Mouse (Mus musculus): ENCODE data around the gene Spdye4a.
A peak's percentile ranks its signal among the peaks of the same experiment; 100 is the strongest.
"Not testable (repeated sequence)": the region's sequence is repeated elsewhere in the genome, so short reads cannot be mapped to it uniquely, and the experiment has no call there.

Gene Spdye4a

DNA sequence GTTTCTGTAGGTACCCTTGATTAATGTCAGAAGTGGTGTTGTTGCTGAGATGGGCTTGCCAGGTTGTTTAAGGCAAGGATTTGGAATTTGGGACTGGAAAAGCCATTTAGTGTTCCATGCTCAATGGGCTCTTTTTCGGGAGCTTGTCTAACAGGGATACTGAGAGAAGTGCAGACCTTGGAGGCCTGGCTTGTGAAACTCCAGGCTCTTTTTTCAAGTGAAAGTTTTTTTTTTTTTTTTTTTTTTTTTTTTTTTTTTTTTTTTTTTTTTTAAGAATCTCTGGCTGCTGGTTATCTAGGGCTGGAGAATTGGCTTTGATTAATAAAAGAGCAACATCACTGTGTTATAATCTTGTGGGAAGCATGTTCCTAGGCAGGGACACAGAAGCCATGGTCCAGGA lies 4.4 kb downstream of the Spdye4a start:
- DNase-seq: no peak

DNA sequence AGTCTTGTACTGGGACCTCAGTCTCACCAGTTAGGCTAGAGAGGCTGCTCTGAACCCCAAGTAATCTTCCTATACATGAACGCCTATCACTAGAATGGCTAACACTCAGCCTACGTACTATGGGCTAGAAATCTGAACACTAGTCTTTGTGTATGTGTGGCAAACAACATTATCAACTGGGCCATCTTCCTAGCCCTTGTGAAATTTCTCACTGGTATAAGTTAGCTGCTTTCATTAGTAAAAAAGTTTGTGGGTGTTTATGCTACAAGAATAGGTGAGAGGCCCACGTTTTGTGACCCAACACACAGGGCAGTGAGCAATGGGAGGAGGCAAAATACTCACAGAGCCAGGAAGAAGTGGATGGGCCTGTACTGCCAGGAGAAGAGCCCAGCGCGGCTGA lies 5.7 kb downstream of the Spdye4a start:
- no peak for DNase-seq

DNA sequence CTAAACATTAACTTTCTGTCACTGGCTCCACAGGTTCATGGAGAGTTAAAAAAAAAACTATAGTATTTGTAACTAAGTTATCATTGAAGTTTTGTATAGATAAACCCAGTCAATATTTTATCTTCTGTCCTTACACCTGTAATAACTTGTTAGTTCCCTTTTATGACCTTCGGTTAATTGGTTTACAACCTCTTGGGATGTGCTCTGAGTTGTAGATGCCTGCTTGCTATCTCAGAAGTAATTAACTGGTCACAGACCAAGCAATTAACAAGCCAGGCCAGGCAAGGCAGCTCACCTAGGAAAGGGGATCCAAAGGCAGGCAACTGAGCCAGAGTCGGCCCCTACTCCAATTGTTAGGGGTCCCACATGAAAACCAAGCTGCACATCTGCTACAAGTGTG lies 12.9 kb downstream of the Spdye4a start:
- no peak for DNase-seq

DNA sequence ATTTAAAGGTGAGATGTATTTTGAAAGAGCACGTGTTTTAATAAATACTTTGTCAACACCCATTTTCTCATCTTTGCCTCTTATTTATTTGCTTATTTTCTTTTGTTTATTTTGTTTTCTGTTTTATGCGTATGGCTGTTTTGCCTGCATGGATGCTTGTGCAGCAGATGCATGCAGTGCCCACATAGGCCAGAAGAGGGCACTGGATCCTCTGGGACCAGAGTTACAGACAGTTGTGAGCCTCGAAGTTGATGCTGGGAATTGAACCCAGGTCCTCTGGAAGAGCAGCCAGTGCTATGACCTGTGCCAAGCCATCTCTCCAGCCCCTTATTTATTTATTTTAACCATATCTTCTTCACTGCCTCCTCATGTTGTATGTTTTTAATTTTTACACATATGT lies 21.7 kb downstream of the Spdye4a start:
- DNase-seq: no peak

DNA sequence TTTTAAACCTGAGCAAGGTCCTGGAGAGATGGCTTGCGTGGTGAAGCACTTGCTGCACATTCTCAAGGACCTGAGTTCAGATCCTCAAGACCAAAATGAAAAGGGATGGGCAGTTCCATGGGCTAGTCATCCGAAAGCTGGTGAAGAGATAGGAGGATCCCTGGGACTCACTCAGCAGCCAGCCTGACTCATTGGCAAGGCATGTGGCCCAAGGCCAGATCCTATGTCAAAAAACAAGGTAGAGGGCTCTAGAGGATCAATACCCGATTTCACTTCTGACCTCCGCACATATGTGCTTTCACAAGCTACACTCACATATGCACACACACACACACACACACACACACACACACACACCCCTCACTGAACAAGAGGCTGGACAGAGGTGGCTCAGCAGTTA lies 30.2 kb downstream of the Spdye4a start:
- no peak for DNase-seq

DNA sequence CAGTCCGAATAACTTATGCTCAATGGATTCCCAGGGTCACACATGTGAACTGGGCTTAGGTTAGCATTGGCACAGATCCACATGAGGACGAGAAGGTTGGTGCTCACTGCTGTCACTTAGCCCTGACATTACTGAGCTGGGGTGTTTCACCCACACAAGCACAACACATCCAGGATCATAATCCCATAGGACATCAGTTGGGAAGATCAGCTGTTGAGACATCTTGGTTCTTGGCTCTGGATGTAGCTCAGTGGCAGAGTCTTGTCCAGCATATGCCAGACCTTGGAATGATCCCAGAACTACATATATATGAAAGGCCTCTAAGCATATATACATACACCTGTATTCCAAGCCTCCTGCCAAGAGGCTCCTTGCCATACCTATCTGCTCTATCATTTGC lies 31.5 kb downstream of the Spdye4a start:
- DNase-seq: no peak

DNA sequence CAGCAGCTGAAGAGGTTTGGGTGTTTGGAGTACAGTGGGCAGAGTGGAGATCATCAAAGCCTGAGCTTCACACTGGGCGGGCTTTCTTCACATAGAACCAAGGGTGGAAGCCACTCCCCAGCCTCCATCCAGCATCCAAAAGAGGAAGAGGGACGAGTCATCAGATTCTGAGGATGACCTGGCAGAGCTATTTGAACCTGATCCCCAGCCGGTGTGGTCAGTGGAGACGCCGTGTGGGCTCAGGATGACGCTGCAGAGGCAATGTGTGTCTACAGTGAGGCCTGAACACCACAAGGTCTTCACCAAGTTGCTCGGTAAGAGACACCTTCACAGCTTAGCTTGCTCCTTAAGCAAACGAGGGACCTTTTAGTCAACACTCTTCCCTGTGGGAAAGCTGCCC lies 31.9 kb downstream of the Spdye4a start:
- DNase-seq: not testable (repeated sequence)

DNA sequence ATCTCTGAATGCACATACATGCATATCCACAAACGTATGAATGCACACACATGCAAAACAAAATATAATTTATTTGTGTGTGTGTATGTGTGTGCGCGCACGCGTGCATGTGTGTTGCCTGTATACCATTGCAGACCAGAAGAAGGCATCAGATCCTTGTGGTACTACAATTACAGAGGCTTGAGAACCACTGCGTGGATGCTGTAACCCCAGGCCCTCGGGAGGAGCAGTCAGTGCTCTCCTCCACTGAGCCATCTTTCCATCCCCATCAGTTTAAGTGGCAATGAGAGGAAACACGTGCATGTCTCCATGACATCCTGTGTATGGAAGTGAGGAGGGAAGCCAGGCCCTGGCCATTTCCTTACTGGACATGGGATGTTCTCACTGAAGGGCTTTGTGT lies 33.9 kb downstream of the Spdye4a start:
- no peak for DNase-seq

DNA sequence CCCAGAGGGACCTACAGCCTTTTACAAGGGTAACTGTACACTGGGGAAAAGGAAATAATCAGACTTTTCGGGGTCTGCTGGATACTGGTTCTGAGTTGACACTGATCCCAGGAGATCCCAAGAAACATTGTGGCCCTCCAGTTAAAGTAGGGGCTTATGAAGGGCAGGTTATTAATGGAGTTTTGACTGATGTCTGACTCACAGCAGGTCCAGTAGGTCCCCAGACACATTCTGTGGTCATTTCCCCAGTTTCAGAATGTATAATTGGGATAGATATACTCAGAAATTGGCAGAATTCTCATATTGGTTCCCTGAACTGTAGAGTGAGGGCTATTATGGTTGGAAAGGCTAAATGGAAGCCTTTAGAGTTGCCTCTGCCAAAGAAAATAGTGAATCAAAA lies 38.7 kb downstream of the Spdye4a start:
- DNase-seq: not testable (repeated sequence)

DNA sequence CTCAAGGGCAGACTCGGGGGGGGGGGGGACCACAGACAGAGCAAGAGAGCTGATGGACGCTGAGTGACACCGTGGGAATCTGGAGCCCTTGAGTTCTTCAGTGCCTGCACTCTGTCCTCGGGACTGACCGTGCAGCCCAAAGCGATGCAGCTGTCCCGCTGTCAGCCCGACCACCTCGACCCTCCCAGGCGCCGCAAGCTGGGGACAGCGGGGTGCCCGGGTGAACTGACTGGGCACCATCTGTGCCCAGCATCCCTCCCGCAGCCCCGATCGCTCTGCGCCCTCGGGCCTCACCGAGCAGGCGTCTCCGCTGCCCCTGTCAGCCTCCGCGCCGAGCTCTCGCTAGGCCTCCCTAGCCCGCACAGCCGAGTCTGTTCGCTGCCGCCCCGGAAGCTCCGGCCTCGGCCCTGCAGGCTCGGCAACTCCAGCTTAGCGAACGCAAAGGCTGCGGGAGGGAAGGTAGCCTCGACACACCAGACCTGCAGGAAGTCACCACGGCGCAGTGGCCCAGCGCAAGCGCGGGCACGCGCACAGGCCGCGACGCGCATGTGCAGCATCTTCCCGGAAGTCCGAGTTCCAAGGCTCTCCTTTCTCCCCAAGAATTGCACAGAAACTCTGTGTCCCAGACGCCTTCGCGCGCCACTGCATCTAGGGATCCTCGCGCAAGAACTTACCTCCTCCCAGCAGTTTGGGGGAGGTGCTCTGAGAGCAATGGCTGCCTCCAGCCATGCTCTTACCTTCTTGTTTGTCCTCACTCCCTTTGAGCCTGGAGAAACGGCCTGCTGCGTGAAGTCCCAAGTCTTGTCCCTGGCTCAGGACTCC lies 46.2 kb downstream of the Spdye4a start, which contains the start of the genes Rbak and Spdye4b:
TSS of gene Rbak (minus strand) at position 521 of the 822 bp plus-strand sequence.
TSS of gene Spdye4b (plus strand) at position 763 of the 822 bp plus-strand sequence.
- peak; percentile 95 to 96 for DNase-seq

DNA sequence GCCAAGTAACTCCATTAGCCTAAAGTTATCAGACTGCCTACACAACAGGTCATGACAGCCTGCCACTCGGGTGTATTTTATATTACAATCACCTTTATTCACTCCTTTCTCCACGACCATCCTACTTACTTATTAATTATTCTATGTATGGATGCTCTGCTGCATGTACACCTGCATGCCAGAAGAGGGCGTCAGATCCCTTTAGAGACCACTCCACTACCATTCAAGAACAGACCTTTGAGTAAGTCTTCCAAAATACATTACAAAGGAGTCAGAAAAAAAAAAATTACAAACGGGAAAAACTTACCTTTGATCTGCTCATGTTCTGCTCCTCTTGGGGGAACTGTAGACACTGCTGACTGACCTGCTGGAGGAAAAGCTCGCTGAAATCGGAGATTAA lies 47.5 kb downstream of the Spdye4a start:
- DNase-seq: peak in 1 of 2 experiments; percentile 24

DNA sequence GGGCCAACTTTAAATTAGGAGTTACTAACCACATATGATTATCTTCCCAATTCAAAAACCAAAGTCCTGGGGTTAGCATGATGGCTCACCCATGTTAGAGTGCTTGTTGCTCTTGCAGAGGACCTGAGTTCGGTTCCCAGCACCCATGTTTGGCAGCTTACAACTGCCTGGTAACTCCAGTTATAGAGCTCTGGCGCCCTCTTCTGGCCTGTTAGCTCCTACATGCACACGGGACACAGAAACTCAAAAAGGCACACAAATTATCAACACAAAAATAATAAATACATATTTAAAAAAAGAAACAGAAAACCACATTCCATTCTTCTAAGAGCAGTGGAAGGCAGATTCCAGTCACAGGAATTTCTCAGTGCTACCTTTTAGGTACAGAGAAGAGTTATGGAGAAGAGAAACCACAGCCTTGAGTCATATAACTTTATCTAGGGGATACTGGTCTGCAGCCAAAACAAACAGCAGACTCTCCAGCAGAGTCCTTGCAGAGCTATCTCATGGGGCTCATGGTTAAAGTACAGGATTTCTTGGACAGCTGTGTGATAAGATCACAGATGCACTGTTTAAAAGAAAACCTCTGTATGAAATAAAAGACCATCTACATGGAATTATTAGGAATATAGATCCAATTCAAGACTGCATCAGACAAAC lies 49.0 kb downstream of the Spdye4a start:
- DNase-seq: no peak

DNA sequence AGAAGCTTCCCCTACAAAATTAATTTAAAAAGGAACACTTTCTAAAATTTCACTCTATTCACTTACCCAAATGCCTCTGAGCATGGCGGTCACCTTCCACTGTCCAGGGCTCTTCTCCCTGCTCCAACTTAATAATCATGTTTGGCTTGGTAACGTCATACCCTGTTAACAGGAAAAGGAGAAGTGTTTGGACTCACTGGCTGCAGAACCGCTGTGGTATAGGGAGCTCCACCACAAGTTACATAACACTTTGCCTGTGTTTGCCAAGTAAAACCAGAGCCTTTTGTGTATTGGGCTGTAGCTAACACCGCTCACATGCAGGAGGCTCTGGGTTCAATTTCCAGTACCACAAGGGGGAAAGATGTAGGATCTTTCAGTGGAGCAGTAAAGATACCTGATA lies 50.7 kb downstream of the Spdye4a start:
- no peak for DNase-seq

Data from cerebellum, adult 18-20 months (tissue).